Mouse (Mus musculus): ENCODE measurements around the gene Dop1a. TPM values are rescaled to one million over a fixed set of nuclear protein-coding genes. Genes with fewer than 3 reads are reported as not detected.
"Not testable (repeated sequence)": the region's sequence is repeated elsewhere in the genome, so short reads cannot be mapped to it uniquely, and the experiment has no call there.

Gene Dop1a
- polyA plus RNA-seq, 1 experiment from 2014 or later = 4.1 TPM

- H3K27me3 ChIP-seq = no peaks in the 10 kb centered on the region
- no peak overlapping the region for H3K9ac ChIP-seq
- WGBS (ENCODE audit: insufficient replicate concordance) = 35% methylated on average over 3 of the region's 3 CpGs
- H3K4me2 ChIP-seq = no peak overlapping the region
- H3K27ac ChIP-seq = no peak overlapping the region
- DNase-seq = peak; percentile 33
- H3K9me3 ChIP-seq (replicated peaks) = no peaks in the 10 kb centered on the region
- no peaks in the 10 kb centered on the region for H3K36me3 ChIP-seq
- H3K4me1 ChIP-seq (replicated peaks) = 0 out of 2 replicates have a peak, but pooled peaks cover 3% of the 10 kb centered on the region
- no peak overlapping the region for H3K4me3 ChIP-seq (replicated peaks)
- 0 out of 2 replicates have a peak, but pooled peaks have one; percentile 43 for ATAC-seq (ENCODE audit: low read depth)
Measured at GRCm38 (mm10) chr9:86583740-86584139, 116.8 kb downstream of the Dop1a start.

GRCm38 (mm10) chr9:86587019-86587795 lies 120.3 kb downstream of the Dop1a start:
- ATAC-seq (ENCODE audit: low read depth) (no peak), DNase-seq (no peak)
- H3K9ac ChIP-seq = no peak overlapping the region
- 75% methylated on average over 11 of the region's 11 CpGs for WGBS (ENCODE audit: insufficient replicate concordance)
- 0 out of 2 replicates have a peak, but pooled peaks cover 3% of the 10 kb centered on the region for H3K4me1 ChIP-seq (replicated peaks)
- no peak overlapping the region for H3K4me3 ChIP-seq (replicated peaks)
- H3K9me3 ChIP-seq (replicated peaks) = no peaks in the 10 kb centered on the region
- no peak overlapping the region for H3K4me2 ChIP-seq
- no peaks in the 10 kb centered on the region for H3K36me3 ChIP-seq
- no peaks in the 10 kb centered on the region for H3K27me3 ChIP-seq
- no peak overlapping the region for H3K27ac ChIP-seq

DNA sequence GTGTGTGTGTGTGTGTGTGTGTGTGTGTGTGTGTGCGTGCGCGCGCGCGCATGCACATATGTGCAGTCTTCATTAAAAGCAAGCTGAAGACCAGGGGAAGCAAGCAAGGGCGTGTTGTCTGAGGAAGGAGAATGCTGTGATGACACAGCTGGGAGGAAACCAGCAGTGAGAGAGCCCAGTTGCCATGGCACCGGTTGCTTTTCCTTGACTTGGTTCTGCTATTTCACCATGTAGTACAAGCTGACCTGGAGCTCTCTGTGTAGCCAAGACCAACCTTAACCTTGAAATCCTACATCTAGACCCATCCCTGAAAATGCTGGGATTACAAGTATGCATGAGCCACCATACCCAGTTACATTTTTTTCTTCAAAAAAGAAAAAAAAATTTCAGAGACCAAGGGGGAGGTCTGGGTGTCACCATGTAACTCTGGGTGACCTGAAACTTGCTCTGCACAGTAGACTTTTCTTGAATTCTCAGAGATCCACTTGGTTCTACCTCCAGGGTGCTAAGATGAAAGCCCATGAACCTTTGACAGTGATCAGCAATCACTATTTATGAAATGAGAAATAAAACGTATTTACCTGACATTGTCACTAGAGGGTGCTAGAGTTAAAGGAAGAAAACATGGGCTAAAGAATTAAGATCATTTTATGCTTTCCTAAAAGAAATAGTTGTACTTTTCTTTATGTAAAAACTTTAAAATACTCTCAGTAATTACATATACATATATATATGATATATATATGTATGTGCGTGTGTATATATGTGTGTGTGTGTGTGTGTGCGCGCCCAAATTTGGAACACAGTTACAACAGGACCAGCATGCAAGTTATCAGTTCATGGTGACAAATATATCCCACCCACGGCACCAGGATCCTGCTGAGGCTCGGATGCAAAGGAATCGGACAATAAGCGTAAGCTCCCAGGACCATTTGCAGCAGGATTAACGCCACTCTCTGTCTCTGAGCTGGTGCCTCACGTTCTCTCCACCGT lies 126.0 kb downstream of the Dop1a start:
- WGBS (ENCODE audit: insufficient replicate concordance) = 68% methylated on average over 19 of the region's 19 CpGs

DNA sequence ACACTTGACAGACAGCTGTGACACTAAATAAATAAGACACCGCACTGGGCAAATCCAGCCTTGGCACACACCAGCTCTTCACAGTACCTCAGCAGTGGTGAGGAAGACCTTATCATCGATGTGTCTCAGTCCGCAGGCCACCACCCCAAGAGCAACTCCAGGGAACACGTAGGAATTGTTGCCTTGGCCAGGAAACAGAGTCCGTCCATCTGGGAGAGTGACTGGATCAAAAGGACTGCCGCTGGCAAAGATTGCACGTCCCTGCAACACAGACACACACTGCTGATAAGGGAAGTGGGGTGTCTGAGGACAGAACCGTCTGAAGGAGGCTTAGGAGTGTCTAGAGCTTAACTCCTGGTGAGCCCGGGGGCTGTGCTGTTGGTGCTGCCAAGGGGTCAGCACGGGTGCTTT lies 127.4 kb downstream of the Dop1a start:
- not testable (repeated sequence) for ATAC-seq (ENCODE audit: low read depth); H3K9ac ChIP-seq; H3K4me3 ChIP-seq (replicated peaks); DNase-seq; H3K4me1 ChIP-seq (replicated peaks); H3K27me3 ChIP-seq; H3K36me3 ChIP-seq; H3K9me3 ChIP-seq (replicated peaks); H3K27ac ChIP-seq; H3K4me2 ChIP-seq
- 45% methylated on average over 10 of the region's 10 CpGs for WGBS (ENCODE audit: insufficient replicate concordance)

More for the DNA sequence above, 126.0 kb downstream of the Dop1a start:
- no peak overlapping the region for H3K4me3 ChIP-seq (replicated peaks)
- H3K9ac ChIP-seq = no peak overlapping the region
- no peak overlapping the region for H3K27ac ChIP-seq
- no peak for ATAC-seq (ENCODE audit: low read depth)
- H3K4me2 ChIP-seq = no peak overlapping the region
- H3K9me3 ChIP-seq (replicated peaks) = no peaks in the 10 kb centered on the region
- H3K27me3 ChIP-seq = no peaks in the 10 kb centered on the region
- H3K4me1 ChIP-seq (replicated peaks) = no peaks in the 10 kb centered on the region
- no peak for DNase-seq
- H3K36me3 ChIP-seq = no peaks in the 10 kb centered on the region

DNA sequence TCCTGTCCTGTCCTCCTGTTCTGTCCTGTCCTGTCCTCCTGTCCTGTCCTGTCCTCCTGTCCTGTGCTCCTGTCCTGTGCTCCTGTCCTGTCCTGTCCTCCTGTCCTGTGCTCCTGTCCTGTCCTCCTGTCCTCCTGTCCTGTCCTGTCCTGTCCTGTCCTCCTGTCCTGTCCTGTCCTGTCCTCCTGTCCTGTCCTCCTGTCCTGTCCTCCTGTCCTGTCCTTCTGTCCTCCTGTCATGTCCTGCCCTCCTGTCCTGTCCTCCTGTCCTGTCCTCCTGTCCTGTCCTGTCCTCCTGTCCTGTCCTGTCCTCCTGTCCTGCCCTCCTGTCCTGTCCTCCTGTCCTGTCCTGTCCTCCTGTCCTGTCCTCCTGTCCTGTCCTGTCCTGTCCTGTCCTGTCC lies 130.0 kb downstream of the Dop1a start:
- H3K4me2 ChIP-seq; ATAC-seq (ENCODE audit: low read depth); H3K9ac ChIP-seq; H3K4me3 ChIP-seq (replicated peaks); H3K9me3 ChIP-seq (replicated peaks); H3K36me3 ChIP-seq; DNase-seq; H3K27me3 ChIP-seq; H3K27ac ChIP-seq; H3K4me1 ChIP-seq (replicated peaks): not testable (repeated sequence)

GRCm38 (mm10) chr9:86599723-86600303 lies 132.9 kb downstream of the Dop1a start:
- no peaks in the 10 kb centered on the region for H3K9me3 ChIP-seq (replicated peaks)
- no peak overlapping the region for H3K4me3 ChIP-seq (replicated peaks)
- H3K4me2 ChIP-seq = no peak overlapping the region
- WGBS (ENCODE audit: insufficient replicate concordance) = 45% methylated on average over 8 of the region's 8 CpGs
- H3K27ac ChIP-seq = no peak overlapping the region
- no peaks in the 10 kb centered on the region for H3K36me3 ChIP-seq
- no peak overlapping the region for H3K9ac ChIP-seq
- ATAC-seq (ENCODE audit: low read depth) (no peak), DNase-seq (no peak)
- no peaks in the 10 kb centered on the region for H3K4me1 ChIP-seq (replicated peaks)
- no peaks in the 10 kb centered on the region for H3K27me3 ChIP-seq

Other genes starting within 250 kb of the Dop1a start
- 3.7 and 4.0 TPM in 2 replicates for gene Ube2cbp, start 2.2 kb upstream of the Dop1a start, polyA plus RNA-seq (2015; fragmentation: Nextera tagmentation; extraction: Ambion mirVana)
- gene Pgm3, start 104.7 kb downstream of the Dop1a start, polyA plus RNA-seq (2015; fragmentation: Nextera tagmentation; extraction: Ambion mirVana) = 17.0 and 21.9 TPM in 2 replicates
- gene Rwdd2a, start 104.8 kb downstream of the Dop1a start, polyA plus RNA-seq (2015; fragmentation: Nextera tagmentation; extraction: Ambion mirVana) = 0.80 and 1.2 TPM in 2 replicates
- gene Me1, start 228.8 kb downstream of the Dop1a start, polyA plus RNA-seq (2015; fragmentation: Nextera tagmentation; extraction: Ambion mirVana) = 4.3 TPM in 2 replicates

Data from liver, embryonic 13.5 days (tissue).